Mouse (Mus musculus): ENCODE measurements around the gene Mas1. TPM values are rescaled to one million over a fixed set of nuclear protein-coding genes. Genes with fewer than 3 reads are reported as not detected.
A peak's percentile ranks its signal among the peaks of the same experiment; 100 is the strongest.

Mas1 gene
- polyA plus RNA-seq, 1 experiment from 2014 or later: 0.19 TPM

- no peak overlapping the region for H3K4me3 ChIP-seq (ENCODE audit: low read depth, low read length)
- H3K27ac ChIP-seq (ENCODE audit: low read depth, low read length): no peak overlapping the region
- no peaks in the 10 kb centered on the region for H3K27me3 ChIP-seq (ENCODE audit: control insufficient read depth, insufficient read depth, low read length)
- DNase-seq (ENCODE audit: low spot score) (no peak), ATAC-seq (ENCODE audit: insufficient read depth, low FRiP score, low TSS enrichment) (no peak)
- no peaks in the 10 kb centered on the region for H3K9me3 ChIP-seq (ENCODE audit: control insufficient read depth, low read length)
- no peaks in the 10 kb centered on the region for H3K36me3 ChIP-seq (ENCODE audit: control insufficient read depth, insufficient read depth, low read length)
- H3K4me2 ChIP-seq (ENCODE audit: low read depth): no peak overlapping the region
- no peaks in the 10 kb centered on the region for H3K4me1 ChIP-seq (ENCODE audit: control insufficient read depth, insufficient read depth, low read length)
- no peak overlapping the region for H3K9ac ChIP-seq (ENCODE audit: low read length)
- WGBS: 41% methylated on average over 5 of the region's 5 CpGs
These were observed 22.1 kb downstream of the Mas1 start for GRCm38 (mm10) chr17:12845862-12846261.

- ATAC-seq (ENCODE audit: insufficient read depth, low FRiP score, low TSS enrichment): no peak
- no peak overlapping the region for H3K27ac ChIP-seq (ENCODE audit: low read depth, low read length)
- no peaks in the 10 kb centered on the region for H3K36me3 ChIP-seq (ENCODE audit: control insufficient read depth, insufficient read depth, low read length)
- H3K4me1 ChIP-seq (ENCODE audit: control insufficient read depth, insufficient read depth, low read length): no peaks in the 10 kb centered on the region
- no peak overlapping the region for H3K4me2 ChIP-seq (ENCODE audit: low read depth)
- no peaks in the 10 kb centered on the region for H3K27me3 ChIP-seq (ENCODE audit: control insufficient read depth, insufficient read depth, low read length)
- H3K9ac ChIP-seq (ENCODE audit: low read length): no peak overlapping the region
- H3K9me3 ChIP-seq (ENCODE audit: control insufficient read depth, low read length): no peaks in the 10 kb centered on the region
- WGBS: 91% methylated on average over 4 of the region's 4 CpGs
- DNase-seq (ENCODE audit: low spot score): no peak
- H3K4me3 ChIP-seq (ENCODE audit: low read depth, low read length): no peak overlapping the region
These were observed 23.4 kb downstream of the Mas1 start for GRCm38 (mm10) chr17:12844540-12844939.

GRCm38 (mm10) chr17:12843826-12844225 lies 24.1 kb downstream of the Mas1 start:
- Histone ChIP-seq H3K9ac (ENCODE audit: low read length) (no peak overlapping the region), H3K4me2 (ENCODE audit: low read depth) (no peak overlapping the region), H3K27me3 (ENCODE audit: control insufficient read depth, insufficient read depth, low read length) (no peaks in the 10 kb centered on the region), H3K9me3 (ENCODE audit: control insufficient read depth, low read length) (no peaks in the 10 kb centered on the region), H3K4me1 (ENCODE audit: control insufficient read depth, insufficient read depth, low read length) (no peaks in the 10 kb centered on the region), H3K4me3 (ENCODE audit: low read depth, low read length) (no peak overlapping the region), H3K27ac (ENCODE audit: low read depth, low read length) (no peak overlapping the region), H3K36me3 (ENCODE audit: control insufficient read depth, insufficient read depth, low read length) (no peaks in the 10 kb centered on the region)
- ATAC-seq (ENCODE audit: insufficient read depth, low FRiP score, low TSS enrichment) (no peak), DNase-seq (ENCODE audit: low spot score) (no peak)
- WGBS: 75% methylated on average over 6 of the region's 6 CpGs

- no peaks in the 10 kb centered on the region for H3K27me3 ChIP-seq (ENCODE audit: control insufficient read depth, insufficient read depth, low read length)
- H3K9ac ChIP-seq (ENCODE audit: low read length): no peak overlapping the region
- H3K4me2 ChIP-seq (ENCODE audit: low read depth): no peak overlapping the region
- H3K4me3 ChIP-seq (ENCODE audit: low read depth, low read length): no peak overlapping the region
- DNase-seq (ENCODE audit: low spot score) (no peak), ATAC-seq (ENCODE audit: insufficient read depth, low FRiP score, low TSS enrichment) (no peak)
- H3K9me3 ChIP-seq (ENCODE audit: control insufficient read depth, low read length): no peaks in the 10 kb centered on the region
- WGBS: 68% methylated on average over 10 of the region's 10 CpGs
- H3K27ac ChIP-seq (ENCODE audit: low read depth, low read length): no peak overlapping the region
- H3K36me3 ChIP-seq (ENCODE audit: control insufficient read depth, insufficient read depth, low read length): no peaks in the 10 kb centered on the region
- no peaks in the 10 kb centered on the region for H3K4me1 ChIP-seq (ENCODE audit: control insufficient read depth, insufficient read depth, low read length)
These were observed 28.3 kb downstream of the Mas1 start for GRCm38 (mm10) chr17:12839475-12840267.

- Histone ChIP-seq H3K4me1 (ENCODE audit: control insufficient read depth, insufficient read depth, low read length) (no peaks in the 10 kb centered on the region), H3K9ac (ENCODE audit: low read length) (no peak overlapping the region), H3K4me2 (ENCODE audit: low read depth) (no peak overlapping the region), H3K9me3 (ENCODE audit: control insufficient read depth, low read length) (no peaks in the 10 kb centered on the region), H3K4me3 (ENCODE audit: low read depth, low read length) (no peak overlapping the region), H3K27me3 (ENCODE audit: control insufficient read depth, insufficient read depth, low read length) (no peaks in the 10 kb centered on the region), H3K36me3 (ENCODE audit: control insufficient read depth, insufficient read depth, low read length) (no peaks in the 10 kb centered on the region), H3K27ac (ENCODE audit: low read depth, low read length) (no peak overlapping the region)
- 96% methylated on average over 5 of the region's 5 CpGs for whole genome bisulfite sequencing
- ATAC-seq (ENCODE audit: insufficient read depth, low FRiP score, low TSS enrichment) (no peak), DNase-seq (ENCODE audit: low spot score) (no peak)
These were observed 32.2 kb downstream of the Mas1 start for GRCm38 (mm10) chr17:12835738-12836137.

GRCm38 (mm10) chr17:12834826-12835225 lies 33.1 kb downstream of the Mas1 start:
- H3K9ac ChIP-seq (ENCODE audit: low read length): no peak overlapping the region
- H3K36me3 ChIP-seq (ENCODE audit: control insufficient read depth, insufficient read depth, low read length): no peaks in the 10 kb centered on the region
- ATAC-seq (ENCODE audit: insufficient read depth, low FRiP score, low TSS enrichment): no peak
- H3K4me1 ChIP-seq (ENCODE audit: control insufficient read depth, insufficient read depth, low read length): no peaks in the 10 kb centered on the region
- H3K4me2 ChIP-seq (ENCODE audit: low read depth): no peak overlapping the region
- DNase-seq (ENCODE audit: low spot score): peak; percentile 17
- H3K27ac ChIP-seq (ENCODE audit: low read depth, low read length): no peak overlapping the region
- WGBS: 62% methylated on average over 3 of the region's 3 CpGs
- no peak overlapping the region for H3K4me3 ChIP-seq (ENCODE audit: low read depth, low read length)
- no peaks in the 10 kb centered on the region for H3K9me3 ChIP-seq (ENCODE audit: control insufficient read depth, low read length)
- no peaks in the 10 kb centered on the region for H3K27me3 ChIP-seq (ENCODE audit: control insufficient read depth, insufficient read depth, low read length)

GRCm38 (mm10) chr17:12834317-12834716 lies 33.6 kb downstream of the Mas1 start:
- no peak overlapping the region for H3K4me2 ChIP-seq (ENCODE audit: low read depth)
- ATAC-seq (ENCODE audit: insufficient read depth, low FRiP score, low TSS enrichment) (no peak), DNase-seq (ENCODE audit: low spot score) (no peak)
- no peaks in the 10 kb centered on the region for H3K27me3 ChIP-seq (ENCODE audit: control insufficient read depth, insufficient read depth, low read length)
- WGBS: 81% methylated on average over 3 of the region's 3 CpGs
- no peak overlapping the region for H3K4me3 ChIP-seq (ENCODE audit: low read depth, low read length)
- no peaks in the 10 kb centered on the region for H3K36me3 ChIP-seq (ENCODE audit: control insufficient read depth, insufficient read depth, low read length)
- H3K9me3 ChIP-seq (ENCODE audit: control insufficient read depth, low read length): no peaks in the 10 kb centered on the region
- H3K27ac ChIP-seq (ENCODE audit: low read depth, low read length): no peak overlapping the region
- H3K9ac ChIP-seq (ENCODE audit: low read length): no peak overlapping the region
- H3K4me1 ChIP-seq (ENCODE audit: control insufficient read depth, insufficient read depth, low read length): no peaks in the 10 kb centered on the region

- H3K9me3 ChIP-seq (ENCODE audit: control insufficient read depth, low read length): no peaks in the 10 kb centered on the region
- no peak for DNase-seq (ENCODE audit: low spot score)
- no peaks in the 10 kb centered on the region for H3K36me3 ChIP-seq (ENCODE audit: control insufficient read depth, insufficient read depth, low read length)
- H3K4me3 ChIP-seq (ENCODE audit: low read depth, low read length): no peak overlapping the region
- ATAC-seq (ENCODE audit: insufficient read depth, low FRiP score, low TSS enrichment): no peak
- H3K4me1 ChIP-seq (ENCODE audit: control insufficient read depth, insufficient read depth, low read length): no peaks in the 10 kb centered on the region
- WGBS: 93% methylated on average over 4 of the region's 4 CpGs
- H3K4me2 ChIP-seq (ENCODE audit: low read depth): no peak overlapping the region
- H3K27me3 ChIP-seq (ENCODE audit: control insufficient read depth, insufficient read depth, low read length): no peaks in the 10 kb centered on the region
- H3K9ac ChIP-seq (ENCODE audit: low read length): no peak overlapping the region
- H3K27ac ChIP-seq (ENCODE audit: low read depth, low read length): no peak overlapping the region
These were observed 35.3 kb downstream of the Mas1 start for GRCm38 (mm10) chr17:12832657-12833056.

- DNase-seq (ENCODE audit: low spot score) (no peak), ATAC-seq (ENCODE audit: insufficient read depth, low FRiP score, low TSS enrichment) (no peak)
- H3K27ac ChIP-seq (ENCODE audit: low read depth, low read length): no peak overlapping the region
- no peaks in the 10 kb centered on the region for H3K27me3 ChIP-seq (ENCODE audit: control insufficient read depth, insufficient read depth, low read length)
- no peak overlapping the region for H3K4me2 ChIP-seq (ENCODE audit: low read depth)
- H3K4me3 ChIP-seq (ENCODE audit: low read depth, low read length): no peak overlapping the region
- no peak overlapping the region for H3K9ac ChIP-seq (ENCODE audit: low read length)
- no peaks in the 10 kb centered on the region for H3K36me3 ChIP-seq (ENCODE audit: control insufficient read depth, insufficient read depth, low read length)
- H3K4me1 ChIP-seq (ENCODE audit: control insufficient read depth, insufficient read depth, low read length): no peaks in the 10 kb centered on the region
- no peaks in the 10 kb centered on the region for H3K9me3 ChIP-seq (ENCODE audit: control insufficient read depth, low read length)
- 98% methylated on average over 3 of the region's 3 CpGs for WGBS
These were observed 35.7 kb downstream of the Mas1 start for GRCm38 (mm10) chr17:12832231-12832630.

Measured in neural tube, embryonic 11.5 days (tissue).